Mouse (Mus musculus) spleen, embryonic (tissue): ENCODE results near the gene Hspb2.

Experiments
- CTCF ChIA-PET: fragments of 350-600 bp; sonication (Branson Sonifier 250); formaldehyde crosslinking; loops from one replicate; lab custom pipeline; 2022; lab: Charles Lee

The Hspb2 gene

GRCm38 (mm10) chr9:50751323-50751722 is 831 bp downstream of the Hspb2 start, which contains the start of gene Cryab:
Cryab (plus strand) TSS chr9:50751325.
- CTCF ChIA-PET, result no interaction called here

DNA sequence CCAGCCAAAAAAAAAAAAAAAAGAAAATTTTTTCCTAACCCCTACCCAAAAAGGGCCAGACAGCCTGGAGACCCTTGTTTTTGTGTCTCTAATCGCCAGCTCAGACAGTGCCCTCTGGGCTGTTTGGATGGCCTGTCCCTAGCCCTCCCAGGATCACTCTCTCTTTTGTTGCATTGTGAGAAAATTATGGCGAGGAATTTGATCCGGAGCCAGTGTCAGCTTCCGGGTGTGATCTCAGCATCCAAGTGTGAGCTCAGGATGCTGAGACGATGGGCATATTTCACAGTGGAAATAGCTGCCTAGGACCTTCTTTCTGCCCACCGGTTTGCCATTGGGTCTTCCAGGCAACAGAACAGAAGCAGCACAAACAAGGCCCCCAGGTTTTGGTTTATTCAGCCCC is 1.4 kb downstream of the Hspb2 start:
- CTCF ChIA-PET, result no interaction called here

- CTCF ChIA-PET, result no interaction called here
These were observed 5.9 kb downstream of the Hspb2 start, which contains the start of gene 2310030G06Rik for GRCm38 (mm10) chr9:50746214-50746677. 2310030G06Rik (minus strand) TSS chr9:50746536.

GRCm38 (mm10) chr9:50745806-50746205 is 6.3 kb downstream of the Hspb2 start:
- CTCF ChIA-PET, result no interaction called here

DNA sequence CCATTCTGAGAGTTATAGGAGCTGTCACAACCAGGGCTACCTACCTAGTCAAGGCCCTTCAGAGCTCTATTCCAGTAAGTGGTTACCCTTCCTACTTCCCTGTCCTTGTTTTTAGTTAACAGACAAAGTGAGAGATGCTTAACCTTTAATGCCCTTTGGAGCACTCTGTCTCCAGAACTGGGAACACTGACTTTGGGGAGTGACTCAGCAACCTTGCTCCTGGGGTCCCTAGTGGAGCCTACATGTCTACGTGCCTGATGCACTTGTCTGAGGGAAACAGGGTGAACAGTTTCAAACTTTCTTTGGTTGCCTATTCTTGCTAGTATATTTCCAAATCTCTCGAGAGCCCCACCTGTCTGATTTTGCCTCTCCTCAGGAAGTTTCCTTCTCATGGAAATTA is 9.4 kb downstream of the Hspb2 start:
- CTCF ChIA-PET, result no interaction called here

DNA sequence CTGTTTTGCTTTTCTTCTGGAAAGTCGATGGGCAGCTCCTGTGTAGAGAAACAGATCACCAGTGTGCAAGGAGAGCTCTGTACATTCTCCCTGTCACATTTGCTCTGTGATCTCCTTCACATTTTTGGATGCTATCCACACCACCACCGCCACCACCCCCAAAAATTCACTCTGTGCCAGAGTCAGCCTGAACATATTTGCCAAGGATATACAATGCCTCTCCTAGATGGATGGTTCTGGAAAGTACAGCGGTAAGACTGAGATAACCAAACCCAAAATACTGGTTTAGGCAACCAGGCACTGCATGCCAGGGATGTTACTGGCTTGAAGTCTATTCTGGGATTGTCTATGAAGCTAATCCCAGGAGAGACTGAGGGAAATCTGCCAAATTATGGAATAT is 9.9 kb downstream of the Hspb2 start:
- CTCF ChIA-PET, result no interaction called here

DNA sequence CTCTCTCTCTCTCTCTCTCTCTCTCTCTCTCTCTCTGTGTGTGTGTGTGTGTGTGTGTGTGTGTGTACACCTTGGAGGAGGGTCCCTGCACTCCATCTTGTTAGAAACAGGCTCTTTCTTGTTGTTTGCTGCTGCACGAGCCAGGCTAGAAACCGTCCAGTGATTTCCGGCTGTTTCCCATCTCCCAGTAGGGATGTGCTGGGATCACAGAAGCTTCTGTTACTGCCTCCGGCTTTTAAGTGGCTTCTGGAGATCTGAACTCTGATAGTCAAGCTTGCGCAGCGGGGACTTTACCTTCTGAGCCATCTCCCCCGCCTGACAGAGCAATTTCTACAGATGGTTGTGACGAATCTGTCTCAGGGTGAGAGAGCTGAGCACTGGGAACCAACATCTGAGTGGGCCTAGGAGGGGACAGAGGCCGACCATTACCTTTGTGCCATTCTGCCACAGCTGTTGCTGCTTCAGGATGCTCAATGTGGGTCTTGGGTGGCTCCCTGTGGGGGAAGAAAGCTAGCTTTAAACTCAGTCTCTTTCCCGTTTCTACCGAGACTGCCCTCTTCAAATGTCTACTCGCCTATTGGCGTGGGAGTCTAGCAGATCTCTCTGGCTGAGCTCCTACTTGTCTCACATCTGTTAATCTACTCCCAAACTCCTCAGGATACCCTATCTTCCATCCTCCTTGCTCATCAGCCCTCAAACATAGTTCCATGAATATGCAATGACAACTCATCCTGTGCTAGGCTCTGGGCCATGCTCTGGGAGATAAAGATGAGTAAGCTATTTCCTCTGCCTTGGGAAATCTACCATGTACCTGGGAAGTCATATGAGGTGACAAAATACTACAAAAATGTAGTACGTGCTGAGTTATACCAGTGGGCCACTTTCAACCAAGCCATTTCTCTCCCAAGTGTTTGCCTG is 11.0 kb downstream of the Hspb2 start:
- CTCF ChIA-PET, result interaction anchor here (0.6 kb wide), 1 partner anchor 39 kb away, joined by 4 read pairs; no protein-coding TSS in a partner anchor

- CTCF ChIA-PET, result interaction anchor here (0.5 kb wide), 1 partner anchor 30 kb away, joined by 3 read pairs; no protein-coding TSS in a partner anchor
These were observed 13.0 kb downstream of the Hspb2 start, which contains the start of gene Dixdc1 for GRCm38 (mm10) chr9:50738914-50739870. Dixdc1 (minus strand) TSS chr9:50739517.

GRCm38 (mm10) chr9:50734989-50735388 is 17.2 kb downstream of the Hspb2 start:
- CTCF ChIA-PET, result interaction anchor here (0.7 kb wide), 3 partner anchors 9 to 118 kb away, joined by 3 to 10 read pairs (median 3); no protein-coding TSS in a partner anchor

DNA sequence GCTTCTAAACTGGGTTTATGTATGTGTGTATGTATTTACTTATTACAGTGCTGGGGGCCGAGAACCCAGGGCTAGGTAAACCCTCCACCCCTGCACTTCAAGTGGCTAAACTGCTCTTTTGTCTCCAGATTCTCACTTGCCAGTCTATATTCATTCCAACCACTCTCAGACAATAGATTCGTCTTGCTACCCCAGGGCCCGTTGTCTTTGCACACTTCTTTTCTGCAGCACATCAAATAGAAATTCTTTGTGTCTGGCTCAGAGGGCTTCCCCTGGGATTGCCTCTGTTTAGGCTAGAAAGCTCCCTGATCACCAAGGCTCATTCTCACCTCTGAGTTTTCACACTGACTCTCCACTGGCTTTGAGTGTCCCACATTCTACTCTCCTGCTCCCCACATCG is 19.6 kb downstream of the Hspb2 start:
- CTCF ChIA-PET, result no interaction called here

- CTCF ChIA-PET, result no interaction called here
These were observed 22.6 kb downstream of the Hspb2 start for GRCm38 (mm10) chr9:50729600-50729999.

GRCm38 (mm10) chr9:50727925-50728651 is 24.1 kb downstream of the Hspb2 start:
- CTCF ChIA-PET, result no interaction called here

DNA sequence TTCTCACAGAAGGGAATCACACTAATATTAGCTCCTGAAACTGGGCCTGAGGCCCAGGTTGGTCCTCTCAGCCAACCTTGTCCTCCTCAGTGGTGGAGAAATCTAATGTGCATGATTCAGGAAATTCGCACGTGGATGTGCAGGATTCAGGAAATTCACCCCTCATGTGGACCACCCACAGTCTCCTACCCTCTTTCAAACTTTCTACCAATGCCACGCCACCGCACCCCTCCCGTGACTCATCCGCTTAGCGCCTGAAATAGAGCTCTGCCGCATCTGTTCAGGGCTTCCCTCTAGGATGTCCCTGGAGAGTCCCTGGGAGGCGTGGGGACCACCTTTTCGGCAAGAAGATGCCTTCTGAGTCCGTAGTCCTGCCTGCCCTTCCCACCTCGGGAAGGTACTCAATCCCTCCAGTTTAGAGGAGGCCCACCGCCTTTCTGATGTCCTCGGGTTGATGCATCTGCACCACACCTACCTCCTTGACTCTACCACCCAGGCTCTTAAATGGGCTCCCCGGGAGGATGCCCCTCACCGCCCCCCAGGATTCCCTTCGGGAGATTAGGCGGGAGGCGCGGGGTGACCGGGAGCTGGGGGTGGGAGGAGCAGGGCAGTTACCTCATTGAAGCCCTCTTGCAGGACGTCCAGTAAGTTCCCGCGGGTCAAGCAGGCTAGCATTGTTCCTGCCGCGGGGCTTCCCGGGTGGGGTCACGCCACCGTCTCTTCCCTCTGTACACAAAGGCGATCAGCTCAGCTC is 24.8 kb downstream of the Hspb2 start:
- CTCF ChIA-PET, result no interaction called here

DNA sequence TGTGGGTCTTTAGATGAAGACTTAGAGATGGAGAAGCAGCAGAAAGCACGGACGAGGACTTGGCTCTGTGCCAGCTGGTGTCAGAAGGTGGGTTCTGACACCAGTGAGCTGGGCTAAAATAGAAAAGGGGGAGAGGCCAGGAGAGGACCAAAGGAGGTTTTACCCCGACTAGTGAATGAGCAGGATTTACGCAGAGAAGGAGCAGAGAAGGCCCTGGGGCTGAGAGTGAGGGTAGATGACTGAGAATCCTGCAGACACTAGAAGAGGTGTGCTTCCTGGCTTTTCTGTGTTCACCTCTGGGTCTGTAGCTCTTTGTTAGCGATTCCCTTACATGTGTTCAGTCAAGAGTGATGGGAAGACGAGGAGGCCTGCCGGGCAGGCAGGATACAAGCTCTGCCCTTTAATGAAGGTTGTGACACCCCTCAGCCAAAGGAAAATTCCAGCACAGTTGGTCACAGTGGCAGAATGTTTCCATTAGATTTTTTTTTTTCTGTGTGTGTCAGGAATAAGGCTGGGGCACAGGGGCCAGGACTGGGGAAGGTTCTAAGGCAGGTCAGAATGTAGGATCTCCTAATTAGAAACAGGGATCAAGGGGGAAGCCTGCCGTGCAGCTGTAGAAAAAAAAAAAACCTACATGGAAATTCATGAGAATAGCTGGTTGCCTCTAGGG is 26.1 kb downstream of the Hspb2 start:
- CTCF ChIA-PET, result no interaction called here

- CTCF ChIA-PET, result no interaction called here
These were observed 27.4 kb downstream of the Hspb2 start for GRCm38 (mm10) chr9:50724661-50725330.

DNA sequence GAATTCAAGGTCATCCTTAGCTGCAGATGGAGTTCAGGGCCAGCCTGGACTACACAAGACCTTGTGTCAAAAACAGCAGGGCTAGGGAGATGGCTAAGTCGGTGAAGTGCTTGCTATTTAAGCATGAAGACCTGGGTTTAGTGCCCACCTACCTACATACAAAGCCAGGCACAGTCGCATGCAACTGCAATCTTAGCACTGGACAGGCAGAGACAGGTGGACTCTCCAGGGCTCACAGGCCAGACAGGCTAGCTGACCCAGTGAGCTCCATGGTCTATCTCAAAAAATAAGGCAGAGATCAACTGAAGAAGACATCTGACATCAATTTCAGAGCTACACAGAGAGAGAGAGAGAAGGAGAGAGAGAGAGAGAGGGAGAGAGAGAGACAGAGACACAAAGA is 28.0 kb downstream of the Hspb2 start:
- CTCF ChIA-PET, result no interaction called here

DNA sequence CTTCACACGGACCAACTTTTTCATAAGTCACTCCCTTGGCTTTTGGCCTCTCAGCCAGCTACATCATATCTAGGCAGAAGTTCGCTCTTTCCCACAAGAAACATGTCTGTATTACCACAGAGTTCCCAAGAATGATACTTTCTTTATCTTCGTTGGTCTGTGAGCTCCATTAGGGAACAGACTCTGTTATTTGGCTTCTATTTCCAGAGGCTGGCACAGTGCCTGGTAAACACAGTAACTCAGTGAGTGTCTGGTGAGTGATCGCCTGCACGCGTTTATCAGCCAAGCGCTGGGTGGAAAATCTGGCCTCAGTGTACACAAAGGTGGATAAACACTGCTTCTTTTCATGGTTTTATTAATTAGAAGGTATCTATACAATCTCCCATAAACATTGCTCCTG is 28.7 kb downstream of the Hspb2 start:
- CTCF ChIA-PET, result no interaction called here

DNA sequence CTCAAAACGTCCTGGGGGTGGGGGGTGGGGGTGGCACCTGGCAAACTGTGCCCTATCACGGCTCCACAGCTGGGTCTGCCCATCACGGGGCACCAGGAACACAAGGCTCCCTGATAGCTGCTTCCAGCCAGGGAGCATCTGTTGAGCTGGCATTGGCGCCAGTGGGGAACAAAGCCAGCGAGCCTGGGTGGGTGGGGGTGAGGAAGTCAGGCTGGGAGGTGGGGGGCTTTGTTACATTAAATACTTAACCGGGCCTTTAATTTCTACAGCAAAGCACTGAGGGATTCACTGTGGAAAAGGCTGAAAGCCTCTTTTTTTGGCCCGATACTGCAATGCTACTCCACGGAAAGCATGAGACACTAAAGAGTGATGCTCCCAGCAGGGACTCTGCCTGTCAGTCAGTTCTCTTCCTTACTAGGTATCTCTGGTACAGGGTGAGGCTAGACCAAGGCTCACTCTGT is 29.7 kb downstream of the Hspb2 start:
- CTCF ChIA-PET, result no interaction called here

DNA sequence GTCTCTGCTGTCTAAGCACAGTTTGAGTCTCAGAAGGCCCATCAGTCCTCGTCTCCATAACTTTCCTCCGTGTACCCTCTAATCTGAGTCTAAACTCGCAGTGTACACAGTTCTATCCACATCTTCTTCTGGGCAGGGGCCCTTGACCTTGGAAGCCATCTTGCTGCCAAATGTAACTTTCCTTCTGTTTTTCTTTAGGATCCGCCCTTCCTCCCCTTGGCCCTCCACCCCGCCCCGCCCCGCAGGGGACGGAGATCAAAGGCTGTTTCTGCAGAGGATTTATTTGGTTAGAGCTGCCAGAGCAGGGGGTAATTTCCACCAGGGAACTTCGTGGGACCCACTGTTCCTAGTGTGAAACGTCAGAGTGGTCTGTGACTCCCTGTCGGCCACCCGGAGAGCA is 31.1 kb downstream of the Hspb2 start:
- CTCF ChIA-PET, result no interaction called here
